Mouse (Mus musculus) midbrain, postnatal 0 days (tissue): ENCODE measurements around the gene Ackr1. TPM values are rescaled to one million over a fixed set of nuclear protein-coding genes. Genes with fewer than 3 reads are reported as not detected.

ENCODE experiments used
- ATAC-seq: fragments of 200-750 bp; cut with Nextera tagmentation; 2 replicates; pipeline ENCODE4 v1.8.0; 2017; ENCODE audit warnings: moderate number of reproducible peaks, mild to moderate bottlenecking, moderate TSS enrichment, moderate library complexity; ENCODE audit not compliant: low FRiP score
- DNase-seq: peaks from one replicate; pipeline ENCODE4 v3.0.0-alpha.2; 2015; ENCODE audit warnings: low spot score
- H3K27ac ChIP-seq: fragments of 300-500 bp; sonication (generic); 2 replicates; pipeline ENCODE4 v1.5.1; 2014; ENCODE audit warnings: low read depth, mild to moderate bottlenecking, low read length, mixed read lengths
- H3K27me3 ChIP-seq: fragments of 300-500 bp; sonication (generic); 2 replicates; pipeline ENCODE4 v1.6.1; 2014; ENCODE audit warnings: low read length, control low read depth, mixed read lengths; ENCODE audit not compliant: insufficient read depth
- H3K36me3 ChIP-seq: fragments of 300-500 bp; sonication (generic); 2 replicates; pipeline ENCODE4 v1.6.1; 2014; ENCODE audit warnings: low read length, control low read depth, mixed read lengths; ENCODE audit not compliant: insufficient read depth
- H3K4me1 ChIP-seq: fragments of 300-500 bp; sonication (generic); 2 replicates; pipeline ENCODE4 v1.6.1; 2014; ENCODE audit warnings: mild to moderate bottlenecking, control low read depth, antibody characterized with exemption, low read length, mixed read lengths; ENCODE audit not compliant: insufficient read depth
- H3K4me2 ChIP-seq: fragments of 300-500 bp; sonication (generic); 2 replicates; pipeline ENCODE4 v1.6.1; 2014; ENCODE audit warnings: low read depth, mild to moderate bottlenecking, low read length, mixed read lengths; ENCODE audit not compliant: poor library complexity, severe bottlenecking
- H3K4me3 ChIP-seq: fragments of 300-500 bp; sonication (generic); 2 replicates; pipeline ENCODE4 v1.5.1; 2014; ENCODE audit warnings: low read depth, mild to moderate bottlenecking, low read length, moderate library complexity
- H3K9ac ChIP-seq: fragments of 300-500 bp; sonication (generic); replicated peaks from 2 replicates; pipeline ENCODE4 v1.6.1; 2014; ENCODE audit warnings: mild to moderate bottlenecking, low read length, moderate library complexity, mixed read lengths; ENCODE audit not compliant: poor library complexity, severe bottlenecking
- H3K9me3 ChIP-seq: fragments of 300-500 bp; sonication (generic); 2 replicates; pipeline ENCODE4 v1.6.1; 2016; ENCODE audit warnings: low read length, control low read depth
- CTCF ChIP-seq: IDR thresholded peaks from 2 replicates; pipeline ENCODE4 v1.5.1; 2016; ENCODE audit warnings: antibody characterized with exemption, mild to moderate bottlenecking
- WGBS: fragments of 180-500 bp; shearing (Covaris S2); extraction: QIAGEN DNeasy Blood & Tissue Kit; methylation state at CpG from one replicate; pipeline ENCODE4 v1.1.7; 2014; 5-methylcytosine and 5-hydroxymethylcytosine counted together
- polyA plus RNA-seq: library from polyadenylated mRNA; unstranded; fragments of >200 nt; fragmentation: Nextera tagmentation; extraction: Ambion mirVana; gene quantifications from 2 replicates; pipeline ENCODE4 v1.2.1, GENCODE M21; 2015
- total RNA-seq: library from RNA; depleted of rRNA; stranded (reverse); fragments of >200 nt; gene quantifications from 2 replicates; pipeline ENCODE4 v1.2.3, GENCODE M21; 2014; rRNA removed

Gene Ackr1
- total RNA-seq (38.0 and 52.3 TPM in 2 replicates), polyA plus RNA-seq (23.1 and 24.1 TPM in 2 replicates)

GRCm38 (mm10) chr1:173333312-173334253 is at the start of gene Ackr1:
TSS of gene Ackr1 (minus strand) at chr1:173333750.
- Histone ChIP-seq H3K9ac (no peak within 1 kb of the TSS), H3K4me2 (no peak within 1 kb of the TSS), H3K36me3 (peaks cover 18% of the 10 kb centered on the region), H3K4me1 (no peaks in the 10 kb centered on the region), H3K27ac (no peak within 1 kb of the TSS), H3K27me3 (no peaks in the 10 kb centered on the region), H3K4me3 (no peak within 1 kb of the TSS), H3K9me3 (no peaks in the 10 kb centered on the region)
- TF ChIP-seq CTCF: no peak
- ATAC-seq (no peak), DNase-seq (no peak)
- 75% methylated on average over 9 of the region's 9 CpGs for WGBS

- Histone ChIP-seq H3K4me1 (no peaks in the 10 kb centered on the region), H3K36me3 (no peaks in the 10 kb centered on the region), H3K27ac (no peak overlapping the region), H3K4me3 (no peak overlapping the region), H3K27me3 (no peaks in the 10 kb centered on the region), H3K4me2 (no peak overlapping the region), H3K9me3 (no peaks in the 10 kb centered on the region), H3K9ac (no peak overlapping the region)
- 96% methylated on average over 6 of the region's 6 CpGs for WGBS
- DNase-seq (no peak), ATAC-seq (no peak)
- TF ChIP-seq CTCF: no peak
Measured at GRCm38 (mm10) chr1:173381436-173381835, 47.9 kb upstream of the Ackr1 start.

GRCm38 (mm10) chr1:173377380-173378112 is 44.0 kb upstream of the Ackr1 start:
- peak; percentile 100 for TF ChIP-seq CTCF
- Histone ChIP-seq H3K9ac (no peak overlapping the region), H3K4me3 (no peak overlapping the region), H3K27me3 (no peaks in the 10 kb centered on the region), H3K9me3 (no peaks in the 10 kb centered on the region), H3K4me2 (peak overlapping the region; percentile 15; the same call in 1 of the 2 replicates), H3K4me1 (no peaks in the 10 kb centered on the region), H3K27ac (no peak overlapping the region), H3K36me3 (no peaks in the 10 kb centered on the region)
- peak; percentile 88 for ATAC-seq
- WGBS: 26% methylated on average over 13 of the region's 13 CpGs
- DNase-seq: peak; percentile 86

GRCm38 (mm10) chr1:173374020-173374419 is 40.5 kb upstream of the Ackr1 start:
- ATAC-seq: no peak
- DNase-seq: no peak
- no peak overlapping the region for H3K9ac ChIP-seq
- no peak for TF ChIP-seq CTCF
- H3K9me3 ChIP-seq: no peaks in the 10 kb centered on the region
- H3K27ac ChIP-seq: no peak overlapping the region
- no peak overlapping the region for H3K4me2 ChIP-seq
- no peaks in the 10 kb centered on the region for H3K36me3 ChIP-seq
- WGBS: 88% methylated on average over 7 of the region's 7 CpGs
- no peaks in the 10 kb centered on the region for H3K27me3 ChIP-seq
- H3K4me3 ChIP-seq: no peak overlapping the region
- no peaks in the 10 kb centered on the region for H3K4me1 ChIP-seq

- Histone ChIP-seq H3K36me3 (no peaks in the 10 kb centered on the region), H3K27me3 (no peaks in the 10 kb centered on the region), H3K4me1 (no peaks in the 10 kb centered on the region), H3K4me3 (no peak overlapping the region), H3K4me2 (no peak overlapping the region), H3K27ac (no peak overlapping the region), H3K9ac (no peak overlapping the region), H3K9me3 (no peaks in the 10 kb centered on the region)
- ATAC-seq (no peak), DNase-seq (no peak)
- 74% methylated on average over 6 of the region's 6 CpGs for WGBS
- TF ChIP-seq CTCF: no peak
Measured at GRCm38 (mm10) chr1:173371586-173371985, 38.0 kb upstream of the Ackr1 start.

GRCm38 (mm10) chr1:173370456-173370855 is 36.9 kb upstream of the Ackr1 start:
- Histone ChIP-seq H3K27me3 (no peaks in the 10 kb centered on the region), H3K27ac (no peak overlapping the region), H3K4me2 (no peak overlapping the region), H3K36me3 (no peaks in the 10 kb centered on the region), H3K4me1 (peaks cover 3% of the 10 kb centered on the region; the same call in 1 of the 2 replicates), H3K4me3 (no peak overlapping the region), H3K9ac (no peak overlapping the region), H3K9me3 (no peaks in the 10 kb centered on the region)
- 55% methylated on average over 6 of the region's 6 CpGs for WGBS
- TF ChIP-seq CTCF: no peak
- DNase-seq (no peak), ATAC-seq (no peak)
